Mouse (Mus musculus): ENCODE data around the gene Proser3. TPM values are rescaled to one million over a fixed set of nuclear protein-coding genes. Genes with fewer than 3 reads are reported as not detected.

Gene Proser3
- total RNA-seq, 2 experiments from 2014 or later = 5.5 to 7.3 TPM

DNA sequence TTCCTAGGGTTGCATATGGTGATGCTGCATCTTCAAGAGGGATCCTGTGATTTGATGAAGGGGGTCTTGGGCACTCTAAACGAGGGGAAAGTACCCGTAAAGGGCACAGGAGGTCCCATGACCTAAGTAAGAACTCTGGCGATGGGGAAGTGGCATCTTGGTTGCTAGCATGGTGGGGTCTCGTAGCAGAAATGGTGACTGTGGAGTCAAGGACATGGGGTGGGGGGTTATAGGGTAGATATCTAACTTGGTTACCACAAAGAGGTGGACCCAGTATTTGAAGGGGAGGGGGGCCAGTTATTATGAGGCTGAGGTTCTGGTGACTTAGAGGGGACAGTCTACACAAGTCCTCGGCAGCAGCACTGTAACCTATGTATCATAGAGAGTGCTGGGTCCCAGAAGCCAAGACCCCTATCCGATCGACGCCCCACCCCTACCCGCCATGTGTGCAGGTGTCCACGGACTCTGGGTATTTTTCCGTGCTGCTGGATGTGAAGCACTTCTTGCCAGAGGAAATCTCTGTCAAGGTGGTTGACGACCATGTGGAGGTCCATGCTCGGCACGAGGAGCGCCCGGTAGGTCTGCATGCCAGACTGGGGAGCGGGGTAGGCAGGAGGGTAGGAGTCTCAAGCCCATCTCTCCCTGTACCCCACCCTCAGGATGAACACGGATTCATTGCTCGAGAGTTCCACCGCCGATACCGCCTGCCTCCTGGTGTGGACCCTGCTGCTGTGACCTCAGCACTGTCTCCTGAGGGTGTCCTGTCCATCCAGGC is 1.9 kb upstream of the Proser3 start:
- DNase-seq = no peak
- no peak for TF ChIP-seq CTCF (IDR thresholded peaks at IDR 0.05)
- H3K27ac ChIP-seq = peak overlapping the region; percentile 98
- H3K4me3 ChIP-seq = peak overlapping the region; percentile 78
- intact Hi-C loops (cut with DNase I) = loop anchor here (2.0 kb wide), 1 partner anchor 35 kb away; the partner anchor contains the start of gene Kmt2b

DNA sequence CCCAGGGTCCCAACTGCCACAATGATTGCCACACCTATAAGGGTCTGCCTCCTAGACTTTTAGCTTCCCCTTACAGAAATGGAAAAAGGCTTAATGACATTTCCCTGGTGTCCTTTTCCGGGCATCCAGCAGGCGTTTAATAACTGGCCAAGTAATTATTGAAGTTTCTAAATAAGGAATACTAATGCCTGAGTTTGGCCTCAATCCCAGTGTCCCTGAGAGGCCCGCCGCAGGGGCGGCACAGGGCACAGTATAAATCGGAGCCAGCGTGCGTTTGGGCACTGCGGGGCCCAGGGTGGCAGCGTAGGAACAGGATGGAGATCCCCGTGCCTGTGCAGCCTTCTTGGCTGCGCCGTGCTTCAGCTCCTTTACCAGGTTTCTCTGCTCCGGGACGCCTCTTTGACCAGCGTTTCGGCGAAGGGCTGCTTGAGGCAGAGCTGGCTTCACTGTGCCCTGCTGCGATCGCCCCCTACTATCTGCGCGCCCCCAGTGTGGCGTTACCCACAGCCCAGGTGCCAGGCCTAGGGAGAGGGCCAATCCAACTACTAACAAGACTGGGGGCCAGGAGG is 1.0 kb upstream of the Proser3 start:
- Histone ChIP-seq H3K27ac (peak overlapping the region; percentile 98), H3K4me3 (peak overlapping the region; percentile 78)
- TF ChIP-seq CTCF (IDR thresholded peaks at IDR 0.05) = no peak
- peak; percentile 85 for DNase-seq
- intact Hi-C loops (cut with DNase I) = no loop called here

DNA sequence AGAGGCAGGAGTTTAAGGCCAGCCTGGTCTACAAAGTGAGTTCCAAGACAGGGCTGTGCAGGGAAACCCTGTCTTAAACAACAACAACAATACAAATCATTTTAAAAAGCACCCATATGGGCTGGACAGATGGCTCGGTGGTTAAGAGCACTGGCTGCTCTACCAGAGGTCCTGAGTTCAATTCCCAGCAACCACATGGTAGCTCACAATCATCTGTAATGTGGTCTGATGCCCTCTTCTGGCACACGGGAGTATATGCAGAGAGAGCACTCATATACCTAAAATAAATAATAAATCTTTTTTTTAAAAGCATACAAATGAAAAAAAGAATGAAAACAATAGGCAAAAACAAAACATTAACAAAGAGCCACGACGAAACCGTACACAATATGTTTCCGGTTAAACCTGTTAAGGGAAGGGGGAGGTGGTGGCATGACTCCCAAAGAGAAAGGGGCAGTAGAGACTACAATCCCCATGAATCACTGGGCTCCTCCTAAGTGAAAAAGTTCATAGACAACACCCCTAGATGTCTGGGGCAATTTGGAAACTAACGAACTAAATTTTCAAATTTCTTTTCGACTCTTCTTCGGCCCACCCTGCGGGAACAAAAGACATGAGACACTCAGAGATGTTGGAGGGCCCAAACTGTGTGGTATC is 526 bp downstream of the Proser3 start:
- intact Hi-C loops (cut with DNase I) = no loop called here

DNA sequence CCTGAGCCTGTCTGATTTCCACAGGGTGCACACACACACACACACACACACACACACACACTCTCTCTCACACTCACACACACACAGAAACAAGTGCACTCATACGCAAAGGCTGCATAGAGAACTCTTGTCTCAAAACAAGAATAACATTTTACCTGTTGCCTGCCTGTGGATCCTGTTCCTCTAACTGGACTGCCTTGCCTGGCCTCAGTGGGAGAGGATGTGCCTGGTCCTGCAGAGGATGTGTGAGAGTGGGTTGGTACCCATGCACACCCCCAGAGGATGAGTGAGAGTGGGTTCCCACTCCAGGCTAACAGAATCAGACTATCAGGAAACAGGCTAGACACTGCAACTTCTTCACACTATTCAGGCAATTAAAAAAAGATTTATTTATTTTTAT is 1.5 kb downstream of the Proser3 start:
- TF ChIP-seq CTCF (IDR thresholded peaks at IDR 0.05) = no peak
- no peak overlapping the region for H3K27ac ChIP-seq
- no peak overlapping the region for H3K4me3 ChIP-seq
- no peak for DNase-seq
- intact Hi-C loops (cut with DNase I) = no loop called here

More for the DNA sequence above, 526 bp downstream of the Proser3 start:
- peak; percentile 56 for DNase-seq
- H3K4me3 ChIP-seq = peak overlapping the region; percentile 78
- peak; percentile 68 for TF ChIP-seq CTCF (IDR thresholded peaks at IDR 0.05)
- peak overlapping the region; percentile 98 for H3K27ac ChIP-seq

DNA sequence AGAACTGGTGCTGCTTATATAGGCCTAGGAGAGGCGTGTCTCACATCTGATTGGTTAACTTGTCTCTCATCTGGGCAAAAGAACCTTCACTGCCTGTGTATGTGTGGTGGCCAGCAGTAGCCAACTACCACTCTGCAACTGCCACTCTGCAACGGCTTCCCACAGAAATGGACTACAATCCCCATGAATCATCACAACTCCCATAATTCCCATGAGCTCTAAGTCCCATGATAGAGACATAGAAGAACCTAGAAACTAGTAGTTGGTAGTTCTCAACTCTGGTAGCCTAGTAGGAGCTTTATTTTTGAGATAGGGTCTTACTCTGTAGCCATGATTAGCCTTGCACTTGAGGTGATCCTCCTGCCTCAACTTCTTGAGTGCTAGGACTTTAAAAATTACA is 2.2 kb downstream of the Proser3 start:
- intact Hi-C loops (cut with DNase I) = no loop called here
- no peak for TF ChIP-seq CTCF (IDR thresholded peaks at IDR 0.05)
- Histone ChIP-seq H3K27ac (no peak overlapping the region), H3K4me3 (no peak overlapping the region)
- DNase-seq = no peak

DNA sequence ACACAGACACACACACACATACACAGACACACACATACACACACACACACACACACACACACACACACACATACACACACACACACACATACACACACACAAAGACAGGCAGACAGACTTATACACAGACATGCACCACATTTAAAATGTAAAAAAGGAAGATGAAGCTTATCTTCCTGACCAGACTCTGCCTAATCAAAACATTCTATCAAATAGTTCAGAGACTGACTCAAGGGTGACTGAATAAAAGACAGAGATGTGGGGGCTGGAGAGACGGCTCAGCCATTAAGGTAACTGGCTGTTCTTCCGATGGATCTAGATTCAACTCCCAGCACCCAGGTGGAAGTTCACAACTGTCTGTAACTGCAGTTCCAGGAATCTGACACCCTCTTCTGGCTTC is 7.8 kb downstream of the Proser3 start:
- Histone ChIP-seq H3K4me3 (no peak overlapping the region), H3K27ac (no peak overlapping the region)
- no peak for TF ChIP-seq CTCF (IDR thresholded peaks at IDR 0.05)
- intact Hi-C loops (cut with DNase I) = no loop called here
- DNase-seq = no peak

DNA sequence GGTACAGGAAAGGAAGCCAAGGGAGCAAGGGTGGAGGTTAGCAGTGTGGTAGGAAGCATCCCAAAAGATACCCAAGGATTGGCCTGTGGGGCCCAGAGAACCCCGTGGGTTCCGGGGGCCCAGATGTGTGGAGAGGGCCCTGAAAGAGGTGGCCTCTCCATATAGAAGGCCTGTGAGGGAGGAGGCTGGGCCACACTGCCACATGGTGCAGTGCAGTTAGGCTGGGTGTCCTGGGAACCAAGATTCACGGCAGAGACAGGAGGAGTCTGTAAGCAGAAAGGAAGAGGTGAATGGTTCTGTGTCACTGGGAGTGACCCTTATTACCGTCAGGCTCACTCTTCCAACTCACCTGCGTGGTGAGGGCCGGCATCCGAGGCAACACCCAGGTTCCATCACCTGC is 11.5 kb downstream of the Proser3 start:
- intact Hi-C loops (cut with DNase I) = no loop called here
- H3K27ac ChIP-seq = no peak overlapping the region
- no peak overlapping the region for H3K4me3 ChIP-seq
- DNase-seq = no peak
- TF ChIP-seq CTCF (IDR thresholded peaks at IDR 0.05) = no peak

DNA sequence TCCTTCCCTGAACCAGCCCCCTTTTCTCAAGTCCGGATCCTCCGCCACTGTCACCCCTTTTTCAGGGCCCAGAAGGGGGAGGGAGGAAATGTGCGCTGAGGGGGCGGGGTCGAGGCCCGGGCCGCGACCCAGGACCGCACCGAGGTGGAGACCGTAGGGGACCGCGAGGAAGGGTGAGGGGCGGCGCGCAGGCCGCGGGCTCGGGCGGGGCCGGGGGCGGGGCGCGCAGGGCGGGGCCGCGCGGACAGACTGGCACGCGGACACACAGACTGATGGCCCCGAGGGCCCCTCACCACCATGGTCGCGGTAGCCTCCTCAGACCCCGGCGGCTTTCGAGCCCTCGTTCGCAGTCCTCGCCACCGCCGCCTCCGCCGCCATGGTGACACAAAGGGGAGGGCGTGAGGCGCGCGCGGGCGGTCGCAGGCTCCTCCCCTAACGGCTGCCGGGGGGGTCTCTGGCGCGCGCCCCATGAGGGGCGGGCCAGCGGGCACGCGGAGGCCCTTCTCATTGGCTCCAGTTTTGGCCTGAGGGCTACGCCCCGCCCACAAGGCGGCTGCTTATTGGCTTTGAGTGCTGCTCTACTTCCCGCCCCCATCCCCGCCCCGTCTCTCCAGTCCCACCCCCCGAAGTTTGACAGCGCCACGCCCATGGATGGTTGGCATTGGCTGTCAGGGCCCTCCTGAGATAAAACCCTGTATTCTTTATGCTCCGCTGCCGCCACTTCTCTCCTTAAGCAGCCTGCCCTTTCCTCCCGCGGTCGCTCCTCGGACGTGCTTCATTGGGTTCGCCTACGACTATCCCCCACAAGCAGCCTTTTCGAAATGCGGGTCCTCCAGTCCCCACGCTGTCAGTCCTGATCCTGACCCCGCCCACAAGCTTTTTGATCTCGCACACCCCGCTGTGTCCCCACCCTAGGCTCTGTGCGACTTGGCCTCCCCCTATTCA is 17.2 kb downstream of the Proser3 start, which contains the start of gene Arhgap33:
Gene Arhgap33 (minus strand): TSS at position 428 of the 945 bp plus-strand sequence.
- intact Hi-C loops (cut with DNase I) = no loop called here
- no peak for TF ChIP-seq CTCF (IDR thresholded peaks at IDR 0.05)
- Histone ChIP-seq H3K27ac (peak within 1 kb of the TSS; percentile 61), H3K4me3 (peak within 1 kb of the TSS; percentile 81)
- peak; percentile 97 for DNase-seq

DNA sequence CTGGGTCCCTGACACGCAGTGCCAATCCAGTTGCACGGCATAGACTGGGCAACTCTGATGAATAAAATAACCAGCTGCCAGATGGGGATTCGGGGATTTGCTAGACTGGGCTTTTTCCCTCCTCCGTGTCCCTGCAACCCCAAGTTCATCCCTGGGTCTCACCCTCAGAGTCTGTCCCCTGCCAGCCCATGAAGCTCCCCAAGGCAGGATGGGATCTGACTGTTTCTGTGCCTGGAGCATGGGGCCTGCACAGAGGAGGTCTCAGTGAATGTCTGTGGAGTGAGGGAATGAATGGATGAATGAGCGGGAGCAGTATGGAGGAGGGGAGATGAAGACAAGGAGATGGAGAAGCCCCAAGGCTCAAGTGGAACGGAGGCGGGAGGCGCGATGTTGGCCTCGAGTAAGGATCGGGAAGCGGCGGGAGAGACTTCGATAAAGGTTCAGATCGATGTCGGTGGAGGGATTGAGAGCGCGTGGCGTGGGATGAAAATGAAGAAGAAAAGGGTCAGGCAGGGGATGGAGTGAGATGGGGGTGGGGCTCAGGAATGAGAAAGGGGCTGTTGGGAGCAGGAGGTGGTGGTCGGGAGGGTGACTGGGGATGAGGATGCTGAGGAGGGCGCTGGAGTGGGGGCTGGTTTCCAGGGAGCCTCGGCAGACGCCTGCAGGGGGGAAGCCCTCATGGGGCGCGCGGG is 18.0 kb downstream of the Proser3 start:
- Histone ChIP-seq H3K4me3 (peak overlapping the region; percentile 81), H3K27ac (peak overlapping the region; percentile 48)
- no peak for DNase-seq
- intact Hi-C loops (cut with DNase I) = no loop called here
- no peak for TF ChIP-seq CTCF (IDR thresholded peaks at IDR 0.05)

DNA sequence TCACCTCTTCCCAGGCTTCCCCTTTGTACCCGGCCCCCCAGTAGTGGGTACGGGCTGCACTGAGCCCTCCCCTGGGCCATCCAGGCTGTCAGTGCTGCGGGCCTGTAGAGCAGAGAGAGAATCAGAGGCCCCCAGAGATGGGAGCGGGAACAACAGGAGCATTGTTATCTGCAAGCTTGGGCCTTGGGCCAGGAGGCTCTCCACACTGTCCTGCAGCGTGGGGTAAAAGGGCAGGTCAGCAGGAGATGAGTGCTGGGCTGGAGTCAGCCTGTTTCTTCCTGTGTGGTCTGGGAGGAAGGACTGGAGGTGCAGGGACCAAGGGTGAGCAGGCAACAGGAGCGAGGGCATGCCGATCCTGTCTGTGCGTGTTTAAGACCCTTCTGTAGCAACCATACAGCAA is 19.2 kb downstream of the Proser3 start:
- no peak overlapping the region for H3K27ac ChIP-seq
- no peak for TF ChIP-seq CTCF (IDR thresholded peaks at IDR 0.05)
- intact Hi-C loops (cut with DNase I) = no loop called here
- DNase-seq = no peak
- no peak overlapping the region for H3K4me3 ChIP-seq

DNA sequence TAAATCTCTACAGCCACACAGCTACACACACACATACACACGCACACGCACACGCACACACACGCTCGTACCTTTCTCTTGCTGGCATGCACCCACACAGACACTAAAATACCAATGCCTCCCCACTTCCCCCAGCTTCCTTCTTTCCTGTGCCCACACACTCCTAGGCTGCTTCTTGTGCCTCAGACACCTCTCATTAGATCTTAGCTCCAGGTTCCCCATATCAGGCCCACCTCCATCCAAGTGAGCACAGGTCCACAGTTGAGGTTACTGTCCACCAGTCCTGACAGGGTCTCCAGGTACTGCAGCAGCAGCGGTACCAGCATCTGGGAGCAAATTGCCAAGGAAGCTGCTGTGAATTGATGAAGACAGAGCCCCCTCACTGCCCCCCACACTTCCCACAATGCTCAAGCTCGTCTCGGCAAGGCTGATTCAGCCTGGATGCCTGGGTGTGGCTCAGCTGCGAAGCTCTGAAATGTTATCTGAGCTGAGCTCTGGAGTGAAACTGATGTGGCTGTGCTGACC is 20.7 kb downstream of the Proser3 start:
- Histone ChIP-seq H3K27ac (no peak overlapping the region), H3K4me3 (no peak overlapping the region)
- intact Hi-C loops (cut with DNase I) = no loop called here
- no peak for TF ChIP-seq CTCF (IDR thresholded peaks at IDR 0.05)
- DNase-seq = no peak
